Mouse (Mus musculus): ENCODE measurements around the gene Ktn1.
A peak's percentile ranks its signal among the peaks of the same experiment; 100 is the strongest.

Gene Ktn1

GRCm38 (mm10) chr14:47756411-47757065 lies 108.3 kb downstream of the Ktn1 start:
- DNase-seq, result peak; percentile 42

GRCm38 (mm10) chr14:47765192-47765591 lies 116.9 kb downstream of the Ktn1 start:
- DNase-seq, result no peak

DNA sequence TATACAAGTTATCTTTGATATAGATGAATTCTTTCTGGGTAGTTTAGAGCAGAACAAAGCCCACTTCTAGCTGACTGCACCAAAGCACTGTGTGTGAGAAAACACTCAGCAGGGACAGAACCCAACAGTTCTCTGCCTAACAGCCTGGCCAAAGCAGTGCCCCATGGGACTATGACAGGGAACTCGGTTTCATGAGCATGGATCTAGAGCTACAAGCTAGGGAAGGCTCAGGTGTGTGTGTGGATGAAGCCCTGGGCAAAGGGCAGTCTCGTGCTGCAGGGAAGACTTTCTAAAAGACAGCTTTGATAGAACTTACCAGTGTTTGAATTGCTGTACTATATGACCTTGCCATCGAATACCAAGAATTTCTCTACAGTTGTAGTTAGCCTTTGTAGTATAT lies 117.5 kb downstream of the Ktn1 start:
- DNase-seq, result no peak

GRCm38 (mm10) chr14:47766373-47766772 lies 118.1 kb downstream of the Ktn1 start:
- no peak for DNase-seq

DNA sequence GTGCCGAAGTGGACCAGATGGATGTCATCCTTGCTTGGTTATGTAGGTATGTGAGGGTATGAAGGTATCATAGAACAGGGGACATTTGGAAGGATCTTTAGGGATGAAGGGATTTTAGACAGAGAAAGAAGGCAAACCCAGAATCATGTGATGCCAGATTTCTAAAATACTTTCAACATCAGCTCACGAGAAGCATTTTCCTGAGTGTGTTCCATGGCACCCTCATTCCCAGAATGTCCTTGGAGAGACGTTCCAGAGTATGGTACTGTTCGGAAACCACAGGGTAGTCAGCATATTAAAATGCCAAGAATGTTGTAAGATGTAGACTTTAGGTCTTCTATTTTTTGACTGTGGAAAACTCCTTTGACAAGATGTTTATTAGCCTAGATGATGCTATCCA lies 123.2 kb downstream of the Ktn1 start:
- DNase-seq, result no peak

GRCm38 (mm10) chr14:47775543-47775942 lies 127.3 kb downstream of the Ktn1 start:
- DNase-seq, result no peak

- DNase-seq, result no peak
Measured at GRCm38 (mm10) chr14:47776260-47777035, 128.2 kb downstream of the Ktn1 start.

- no peak for DNase-seq
Measured at GRCm38 (mm10) chr14:47786112-47786511, 137.9 kb downstream of the Ktn1 start.
